Mouse (Mus musculus): ENCODE results near the gene Thy1. TPM values are rescaled to one million over a fixed set of nuclear protein-coding genes. Genes with fewer than 3 reads are reported as not detected.

Gene Thy1
- 7.2 and 8.2 TPM in 2 replicates for polyA plus RNA-seq (2015; fragmentation: Nextera tagmentation; extraction: Ambion mirVana)

GRCm38 (mm10) chr9:44042836-44043707 is at the start of gene Thy1:
TSS of gene Thy1 (plus strand) at chr9:44043384.
- peak; percentile 85 for ATAC-seq (ENCODE audit: low FRiP score, low read depth)
- H3K9me3 ChIP-seq, result no peaks in the 10 kb centered on the region
- H3K27me3 ChIP-seq, result peaks cover 27% of the 10 kb centered on the region
- peaks cover 18% of the 10 kb centered on the region for H3K4me1 ChIP-seq (replicated peaks)
- H3K27ac ChIP-seq (replicated peaks), result no peak within 1 kb of the TSS
- peak within 1 kb of the TSS; percentile 84 for H3K4me2 ChIP-seq
- 1% methylated on average over 30 of the region's 30 CpGs for WGBS
- peak within 1 kb of the TSS; percentile 44 for H3K9ac ChIP-seq
- peak within 1 kb of the TSS; percentile 48 for H3K4me3 ChIP-seq
- H3K36me3 ChIP-seq, result no peaks in the 10 kb centered on the region

GRCm38 (mm10) chr9:43997681-43998080 is 45.5 kb upstream of the Thy1 start:
- no peaks in the 10 kb centered on the region for H3K36me3 ChIP-seq
- H3K4me1 ChIP-seq (replicated peaks), result no peaks in the 10 kb centered on the region
- no peak overlapping the region for H3K4me3 ChIP-seq
- H3K9me3 ChIP-seq, result no peaks in the 10 kb centered on the region
- no peak overlapping the region for H3K9ac ChIP-seq
- H3K27ac ChIP-seq (replicated peaks), result no peak overlapping the region
- ATAC-seq (ENCODE audit: low FRiP score, low read depth), result no peak
- no peaks in the 10 kb centered on the region for H3K27me3 ChIP-seq
- no peak overlapping the region for H3K4me2 ChIP-seq
- WGBS, result 75% methylated on average over 2 of the region's 2 CpGs

GRCm38 (mm10) chr9:43998851-43999250 is 44.3 kb upstream of the Thy1 start:
- no peaks in the 10 kb centered on the region for H3K4me1 ChIP-seq (replicated peaks)
- WGBS, result 80% methylated on average over 4 of the region's 4 CpGs
- ATAC-seq (ENCODE audit: low FRiP score, low read depth), result no peak
- no peak overlapping the region for H3K4me3 ChIP-seq
- no peak overlapping the region for H3K4me2 ChIP-seq
- H3K9ac ChIP-seq, result no peak overlapping the region
- H3K36me3 ChIP-seq, result no peaks in the 10 kb centered on the region
- no peaks in the 10 kb centered on the region for H3K27me3 ChIP-seq
- no peak overlapping the region for H3K27ac ChIP-seq (replicated peaks)
- H3K9me3 ChIP-seq, result no peaks in the 10 kb centered on the region

GRCm38 (mm10) chr9:44004362-44004761 is 38.8 kb upstream of the Thy1 start:
- Histone ChIP-seq H3K27ac (replicated peaks) (no peak overlapping the region), H3K27me3 (no peaks in the 10 kb centered on the region), H3K9ac (no peak overlapping the region), H3K4me2 (no peak overlapping the region), H3K4me3 (no peak overlapping the region), H3K4me1 (replicated peaks) (no peaks in the 10 kb centered on the region), H3K9me3 (no peaks in the 10 kb centered on the region), H3K36me3 (no peaks in the 10 kb centered on the region)
- ATAC-seq (ENCODE audit: low FRiP score, low read depth), result no peak
- whole genome bisulfite sequencing, result 69% methylated on average over 3 of the region's 3 CpGs

GRCm38 (mm10) chr9:44005305-44005704 is 37.9 kb upstream of the Thy1 start:
- 89% methylated on average over 3 of the region's 3 CpGs for WGBS
- no peak overlapping the region for H3K4me2 ChIP-seq
- no peaks in the 10 kb centered on the region for H3K9me3 ChIP-seq
- H3K27me3 ChIP-seq, result no peaks in the 10 kb centered on the region
- no peak overlapping the region for H3K4me3 ChIP-seq
- no peak overlapping the region for H3K27ac ChIP-seq (replicated peaks)
- ATAC-seq (ENCODE audit: low FRiP score, low read depth), result no peak
- H3K36me3 ChIP-seq, result no peaks in the 10 kb centered on the region
- H3K4me1 ChIP-seq (replicated peaks), result no peaks in the 10 kb centered on the region
- no peak overlapping the region for H3K9ac ChIP-seq

GRCm38 (mm10) chr9:44007323-44007722 is 35.9 kb upstream of the Thy1 start:
- Histone ChIP-seq H3K27me3 (no peaks in the 10 kb centered on the region), H3K9me3 (no peaks in the 10 kb centered on the region), H3K36me3 (no peaks in the 10 kb centered on the region), H3K27ac (replicated peaks) (no peak overlapping the region), H3K9ac (no peak overlapping the region), H3K4me1 (replicated peaks) (peaks cover 4% of the 10 kb centered on the region; the same call in 1 of the 2 replicates), H3K4me3 (no peak overlapping the region), H3K4me2 (no peak overlapping the region)
- ATAC-seq (ENCODE audit: low FRiP score, low read depth), result no peak
- WGBS, result 79% methylated on average over 2 of the region's 2 CpGs

GRCm38 (mm10) chr9:44007991-44008390 is 35.2 kb upstream of the Thy1 start:
- Histone ChIP-seq H3K9me3 (no peaks in the 10 kb centered on the region), H3K27me3 (no peaks in the 10 kb centered on the region), H3K4me1 (replicated peaks) (peaks cover 11% of the 10 kb centered on the region), H3K36me3 (no peaks in the 10 kb centered on the region), H3K9ac (no peak overlapping the region), H3K4me2 (no peak overlapping the region), H3K27ac (replicated peaks) (no peak overlapping the region), H3K4me3 (no peak overlapping the region)
- 56% methylated on average over 3 of the region's 3 CpGs for WGBS
- no peak for ATAC-seq (ENCODE audit: low FRiP score, low read depth)

GRCm38 (mm10) chr9:44010900-44011299 is 32.3 kb upstream of the Thy1 start:
- H3K36me3 ChIP-seq, result no peaks in the 10 kb centered on the region
- no peak overlapping the region for H3K4me3 ChIP-seq
- no peak overlapping the region for H3K4me2 ChIP-seq
- H3K27me3 ChIP-seq, result no peaks in the 10 kb centered on the region
- ATAC-seq (ENCODE audit: low FRiP score, low read depth), result no peak
- H3K4me1 ChIP-seq (replicated peaks), result peaks cover 13% of the 10 kb centered on the region
- no peaks in the 10 kb centered on the region for H3K9me3 ChIP-seq
- 82% methylated on average over 3 of the region's 3 CpGs for WGBS
- H3K27ac ChIP-seq (replicated peaks), result no peak overlapping the region
- H3K9ac ChIP-seq, result no peak overlapping the region

- ATAC-seq (ENCODE audit: low FRiP score, low read depth), result no peak
- Histone ChIP-seq H3K4me1 (replicated peaks) (peaks cover 13% of the 10 kb centered on the region), H3K36me3 (no peaks in the 10 kb centered on the region), H3K27ac (replicated peaks) (no peak overlapping the region), H3K9me3 (no peaks in the 10 kb centered on the region), H3K4me3 (no peak overlapping the region), H3K27me3 (no peaks in the 10 kb centered on the region), H3K9ac (no peak overlapping the region), H3K4me2 (no peak overlapping the region)
- 93% methylated on average over 5 of the region's 5 CpGs for WGBS
These were observed 31.5 kb upstream of the Thy1 start for GRCm38 (mm10) chr9:44011668-44012067.

- ATAC-seq (ENCODE audit: low FRiP score, low read depth), result no peak
- no peaks in the 10 kb centered on the region for H3K27me3 ChIP-seq
- 68% methylated on average over 6 of the region's 6 CpGs for WGBS
- H3K9ac ChIP-seq, result no peak overlapping the region
- H3K9me3 ChIP-seq, result no peaks in the 10 kb centered on the region
- H3K27ac ChIP-seq (replicated peaks), result 0 out of 2 replicates have a peak overlapping the region, but pooled peaks have one; percentile 22
- H3K36me3 ChIP-seq, result no peaks in the 10 kb centered on the region
- H3K4me2 ChIP-seq, result no peak overlapping the region
- H3K4me3 ChIP-seq, result no peak overlapping the region
- H3K4me1 ChIP-seq (replicated peaks), result peaks cover 13% of the 10 kb centered on the region
These were observed 31.0 kb upstream of the Thy1 start for GRCm38 (mm10) chr9:44012164-44012563.

- Histone ChIP-seq H3K9me3 (no peaks in the 10 kb centered on the region), H3K27me3 (no peaks in the 10 kb centered on the region), H3K27ac (replicated peaks) (0 out of 2 replicates have a peak overlapping the region, but pooled peaks have one; percentile 22), H3K9ac (no peak overlapping the region), H3K4me2 (no peak overlapping the region), H3K4me1 (replicated peaks) (peaks cover 13% of the 10 kb centered on the region), H3K36me3 (no peaks in the 10 kb centered on the region), H3K4me3 (no peak overlapping the region)
- peak; percentile 63; the same call in 1 of the 2 replicates for ATAC-seq (ENCODE audit: low FRiP score, low read depth)
- 35% methylated on average over 8 of the region's 8 CpGs for WGBS
These were observed 30.4 kb upstream of the Thy1 start for GRCm38 (mm10) chr9:44012761-44013301.

GRCm38 (mm10) chr9:44013781-44014180 is 29.4 kb upstream of the Thy1 start:
- Histone ChIP-seq H3K4me1 (replicated peaks) (peaks cover 13% of the 10 kb centered on the region), H3K4me3 (no peak overlapping the region)
- 67% methylated on average over 6 of the region's 6 CpGs for WGBS

More at GRCm38 (mm10) chr9:44013781-44014180, 29.4 kb upstream of the Thy1 start:
- no peak overlapping the region for H3K27ac ChIP-seq (replicated peaks)
- no peak for ATAC-seq (ENCODE audit: low FRiP score, low read depth)
- no peak overlapping the region for H3K4me2 ChIP-seq
- no peak overlapping the region for H3K9ac ChIP-seq
- no peaks in the 10 kb centered on the region for H3K27me3 ChIP-seq
- H3K9me3 ChIP-seq, result no peaks in the 10 kb centered on the region
- no peaks in the 10 kb centered on the region for H3K36me3 ChIP-seq

Measured in hindbrain, embryonic 15.5 days (tissue).